Mouse (Mus musculus): Measurements from ENCODE around the gene Foxk1.

DNA sequence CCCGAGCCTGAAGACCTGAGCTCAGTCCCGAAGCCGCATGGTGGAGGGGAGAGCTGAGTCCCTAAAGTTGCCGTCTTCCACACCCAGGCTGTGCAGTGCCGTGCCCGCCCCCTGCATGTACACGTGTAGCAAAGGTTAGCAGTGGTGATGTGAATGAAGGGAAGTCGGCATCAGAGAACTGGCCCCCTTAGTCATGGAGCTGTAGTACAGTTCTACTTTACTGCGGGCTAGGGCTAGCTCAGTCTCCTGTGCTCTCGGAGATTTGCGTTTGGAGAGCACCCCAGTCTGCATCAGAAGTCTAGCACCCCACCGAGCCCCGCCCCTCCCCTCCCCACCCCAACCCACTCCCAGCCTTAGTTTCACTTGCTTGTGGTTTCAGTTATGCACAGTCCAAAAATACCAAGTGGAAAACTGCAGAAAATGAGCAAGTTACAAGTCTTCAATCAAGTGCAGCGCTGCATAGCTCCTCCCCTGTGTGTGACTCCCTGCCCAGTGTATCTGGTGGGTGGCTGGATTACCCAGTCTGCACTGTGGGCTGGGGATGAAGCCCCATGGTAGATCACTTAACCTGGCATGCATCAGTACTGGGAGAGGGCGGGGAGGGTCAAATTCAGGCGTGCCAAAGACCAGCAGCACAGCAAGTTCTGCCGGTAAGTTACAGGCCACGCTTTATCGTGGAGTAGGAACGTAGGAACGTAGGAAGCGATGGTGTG is 40.2 kb downstream of the Foxk1 start:
- TF ChIP-seq HCFC1 (IDR thresholded peaks at IDR 0.05; ENCODE audit: borderline replicate concordance, insufficient read depth, low read length) (no peak), ZNF384 (IDR thresholded peaks at IDR 0.05; ENCODE audit: low read depth, low read length) (no peak)
